Mouse (Mus musculus): ENCODE data around the gene 4930470P17Rik. TPM values are rescaled to one million over a fixed set of nuclear protein-coding genes. Genes with fewer than 3 reads are reported as not detected.
"Not testable (repeated sequence)": the region's sequence is repeated elsewhere in the genome, so short reads cannot be mapped to it uniquely, and the experiment has no call there.

Gene 4930470P17Rik
- total RNA-seq (2021): not detected
- long read RNA-seq, experiment 1: 0 reads
- long read RNA-seq, experiment 2: 0 reads

- DNase-seq (ENCODE audit: low spot score in 2 of 2): no peak
- intact Hi-C loops (cut with DNase I): no loop called here
These were observed at the start of gene 4930470P17Rik for GRCm38 (mm10) chr2:170601917-170602316. TSS of gene 4930470P17Rik (minus strand) at chr2:170602017.

- intact Hi-C loops (cut with DNase I): no loop called here
- no peak for DNase-seq (ENCODE audit: low spot score in 2 of 2)
These were observed 49.7 kb upstream of the 4930470P17Rik start for GRCm38 (mm10) chr2:170651483-170651882.

- intact Hi-C loops (cut with DNase I): no loop called here
- DNase-seq (ENCODE audit: low spot score in 2 of 2): peak; percentile 73 to 82
These were observed 46.7 kb upstream of the 4930470P17Rik start for GRCm38 (mm10) chr2:170648542-170648941.

- DNase-seq (ENCODE audit: low spot score in 2 of 2): no peak
These were observed 44.4 kb upstream of the 4930470P17Rik start for GRCm38 (mm10) chr2:170646201-170646600.

GRCm38 (mm10) chr2:170642338-170642806 is 40.6 kb upstream of the 4930470P17Rik start:
- intact Hi-C loops (cut with DNase I): no loop called here

More at GRCm38 (mm10) chr2:170646201-170646600, 44.4 kb upstream of the 4930470P17Rik start:
- intact Hi-C loops (cut with DNase I): no loop called here

GRCm38 (mm10) chr2:170640281-170640680 is 38.5 kb upstream of the 4930470P17Rik start:
- no peak for DNase-seq (ENCODE audit: low spot score in 2 of 2)
- intact Hi-C loops (cut with DNase I): no loop called here

More at GRCm38 (mm10) chr2:170642338-170642806, 40.6 kb upstream of the 4930470P17Rik start:
- DNase-seq (ENCODE audit: low spot score in 2 of 2): peak in 1 of 2 experiments; percentile 28

- intact Hi-C loops (cut with DNase I): no loop called here
- no peak for DNase-seq (ENCODE audit: low spot score in 2 of 2)
These were observed 36.9 kb upstream of the 4930470P17Rik start for GRCm38 (mm10) chr2:170638746-170639145.

- no peak for DNase-seq (ENCODE audit: low spot score in 2 of 2)
- intact Hi-C loops (cut with DNase I): no loop called here
These were observed 31.3 kb upstream of the 4930470P17Rik start for GRCm38 (mm10) chr2:170632998-170633622.

- intact Hi-C loops (cut with DNase I): no loop called here
- no peak for DNase-seq (ENCODE audit: low spot score in 2 of 2)
These were observed 30.6 kb upstream of the 4930470P17Rik start for GRCm38 (mm10) chr2:170632386-170632785.

- no peak for DNase-seq (ENCODE audit: low spot score in 2 of 2)
- intact Hi-C loops (cut with DNase I): no loop called here
These were observed 29.6 kb upstream of the 4930470P17Rik start for GRCm38 (mm10) chr2:170631375-170631774.

GRCm38 (mm10) chr2:170630553-170630952 is 28.7 kb upstream of the 4930470P17Rik start:
- DNase-seq (ENCODE audit: low spot score in 2 of 2): no peak
- intact Hi-C loops (cut with DNase I): no loop called here

- DNase-seq (ENCODE audit: low spot score in 2 of 2): not testable (repeated sequence)
These were observed 26.2 kb upstream of the 4930470P17Rik start for GRCm38 (mm10) chr2:170627991-170628390.

GRCm38 (mm10) chr2:170624201-170624880 is 22.5 kb upstream of the 4930470P17Rik start:
- DNase-seq (ENCODE audit: low spot score in 2 of 2); intact Hi-C loops (cut with DNase I): not testable (repeated sequence)

More at GRCm38 (mm10) chr2:170627991-170628390, 26.2 kb upstream of the 4930470P17Rik start:
- intact Hi-C loops (cut with DNase I): not testable (repeated sequence)

GRCm38 (mm10) chr2:170622985-170623384 is 21.2 kb upstream of the 4930470P17Rik start:
- intact Hi-C loops (cut with DNase I): no loop called here
- DNase-seq (ENCODE audit: low spot score in 2 of 2): no peak

- intact Hi-C loops (cut with DNase I): no loop called here
- DNase-seq (ENCODE audit: low spot score in 2 of 2): peak; percentile 14 to 39
These were observed 17.2 kb upstream of the 4930470P17Rik start for GRCm38 (mm10) chr2:170618862-170619492.

- intact Hi-C loops (cut with DNase I); DNase-seq (ENCODE audit: low spot score in 2 of 2): not testable (repeated sequence)
These were observed 10.0 kb upstream of the 4930470P17Rik start for GRCm38 (mm10) chr2:170611794-170612193.

GRCm38 (mm10) chr2:170601171-170601570 is 646 bp downstream of the 4930470P17Rik start:
- intact Hi-C loops (cut with DNase I): no loop called here
- DNase-seq (ENCODE audit: low spot score in 2 of 2): no peak

GRCm38 (mm10) chr2:170597586-170597985 is 4.2 kb downstream of the 4930470P17Rik start:
- intact Hi-C loops (cut with DNase I): loop anchor here (2.0 kb wide), 2 partner anchors 77 to 275 kb away; no protein-coding TSS in a partner anchor
- no peak for DNase-seq (ENCODE audit: low spot score in 2 of 2)

GRCm38 (mm10) chr2:170596726-170597125 is 5.1 kb downstream of the 4930470P17Rik start:
- intact Hi-C loops (cut with DNase I): loop anchor here (2.0 kb wide), 2 partner anchors 76 to 276 kb away; no protein-coding TSS in a partner anchor
- DNase-seq (ENCODE audit: low spot score in 2 of 2): peak; percentile 77 to 80

- DNase-seq (ENCODE audit: low spot score in 2 of 2): no peak
- intact Hi-C loops (cut with DNase I): no loop called here
These were observed 9.7 kb downstream of the 4930470P17Rik start for GRCm38 (mm10) chr2:170592161-170592560.
